Mouse (Mus musculus): ENCODE data around the gene E130218I03Rik.

- TF ChIP-seq CTCF (conservative IDR thresholded peaks at IDR 0.05; ENCODE audit: insufficient read depth, insufficient read length, low read depth, low read length) (no peak; the same call in 1 of the 2 replicates), POLR2A (IDR thresholded peaks at IDR 0.05; ENCODE audit: low read depth, low read length) (no peak)
These were observed 16.3 kb upstream of the E130218I03Rik start, which contains the start of gene Catsper4 for GRCm38 (mm10) chr4:134227194-134227593.

Data from kidney, adult 2 months (tissue).